Mouse (Mus musculus): ENCODE data around the gene Entpd8.

GRCm38 (mm10) chr2:25124411-25124810, 44.3 kb downstream of the Entpd8 start:
- TF ChIP-seq POLR2A (IDR thresholded peaks at IDR 0.05; ENCODE audit: control insufficient read depth, extremely low read depth, insufficient read depth, low read length, poor library complexity) (no peak), CTCF (IDR thresholded peaks at IDR 0.05; ENCODE audit: borderline replicate concordance, control insufficient read depth, extremely low read depth, insufficient read depth, low read length, poor library complexity) (no peak)
